Mouse (Mus musculus) thymus, adult 2 months (tissue): ENCODE results near the gene Apex1.

Experiments
- CTCF ChIP-seq: fragments of 200-500 bp; IDR thresholded peaks from 2 replicates; pipeline ENCODE4 v1.5.1; 2012; ENCODE audit warnings: mild to moderate bottlenecking, control low read depth, low read length, moderate library complexity, borderline replicate concordance; ENCODE audit not compliant: control insufficient read depth, poor library complexity, insufficient read depth; ENCODE audit errors: extremely low read depth
- POLR2A ChIP-seq: fragments of 200-500 bp; IDR thresholded peaks from 2 replicates; pipeline ENCODE4 v1.6.1; 2012; ENCODE audit warnings: mild to moderate bottlenecking, low read length, control low read depth, moderate library complexity; ENCODE audit not compliant: control insufficient read depth, poor library complexity, insufficient read depth; ENCODE audit errors: extremely low read depth

DNA sequence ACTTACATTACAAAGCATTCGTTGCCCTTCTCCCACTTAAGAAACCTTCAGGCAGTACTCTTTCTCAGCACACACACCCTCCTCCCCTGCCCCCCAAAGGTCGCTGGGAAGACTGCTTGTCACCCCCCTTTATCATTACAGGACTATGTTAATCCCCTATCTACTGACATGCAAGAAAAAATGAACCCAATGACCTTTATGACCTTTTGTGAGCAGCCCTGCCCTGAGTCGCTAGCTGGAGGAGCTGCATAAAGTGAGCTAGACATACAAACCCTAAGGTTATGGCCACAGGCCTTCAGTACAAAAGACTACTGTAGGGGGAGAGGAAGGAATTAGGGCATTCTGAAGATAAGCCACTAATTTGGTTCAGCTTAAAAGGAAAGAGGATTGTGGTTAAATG, 13.4 kb upstream of the Apex1 start:
- TF ChIP-seq POLR2A, result no peak
- no peak for TF ChIP-seq CTCF
